Mouse (Mus musculus) brain, adult 2 months (tissue): ENCODE data around the gene Dpp3.
"Not testable (repeated sequence)": the region's sequence is repeated elsewhere in the genome, so short reads cannot be mapped to it uniquely, and the experiment has no call there.

Experiments used
- DNase-seq: peaks from one replicate; pipeline ENCODE4 v3.0.0; 2011; ENCODE audit warnings: low read depth, low spot score

Dpp3 gene

DNA sequence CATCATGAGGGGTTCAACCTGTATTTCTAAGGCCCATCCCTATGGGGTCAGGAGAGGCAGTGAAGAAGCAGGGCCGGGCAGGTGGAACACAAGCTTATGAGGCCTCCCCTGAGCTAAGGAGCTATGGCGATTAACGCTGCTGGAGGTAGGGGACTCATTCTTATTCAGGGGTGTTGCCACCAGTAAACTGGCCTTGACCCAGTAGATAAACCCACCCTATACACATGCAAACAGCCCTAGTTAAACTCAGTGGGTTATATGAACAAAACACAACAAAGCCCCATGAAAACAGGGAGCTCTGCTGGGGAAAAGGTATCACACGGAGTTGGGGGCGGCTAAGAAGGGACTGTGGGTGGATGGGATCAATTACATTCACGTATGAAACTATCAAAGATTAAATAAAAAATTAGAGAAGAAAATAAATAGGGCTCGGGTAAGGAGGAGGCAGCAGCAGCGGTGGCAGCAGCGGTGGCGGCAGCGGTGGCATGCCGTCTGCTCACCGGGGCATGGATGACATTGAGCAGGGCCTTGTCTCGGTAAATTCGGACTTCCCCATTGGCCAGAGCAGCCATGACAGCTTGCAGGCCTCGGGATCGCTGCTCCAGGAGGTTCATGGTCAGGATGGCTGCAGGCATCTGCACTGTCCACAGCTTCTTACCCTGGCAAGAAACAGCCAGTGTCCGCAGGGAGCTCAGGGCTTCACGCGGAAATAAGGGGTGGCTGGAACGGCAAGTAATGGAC is 31.1 kb downstream of the Dpp3 start:
- DNase-seq = no peak

GRCm38 (mm10) chr19:4891798-4892197 is 36.3 kb downstream of the Dpp3 start:
- DNase-seq = no peak

- no peak for DNase-seq
These were observed 38.3 kb downstream of the Dpp3 start for GRCm38 (mm10) chr19:4889791-4890190.

- DNase-seq = no peak
These were observed 44.1 kb downstream of the Dpp3 start for GRCm38 (mm10) chr19:4883961-4884360.

- no peak for DNase-seq
These were observed 48.8 kb downstream of the Dpp3 start for GRCm38 (mm10) chr19:4879324-4879703.

DNA sequence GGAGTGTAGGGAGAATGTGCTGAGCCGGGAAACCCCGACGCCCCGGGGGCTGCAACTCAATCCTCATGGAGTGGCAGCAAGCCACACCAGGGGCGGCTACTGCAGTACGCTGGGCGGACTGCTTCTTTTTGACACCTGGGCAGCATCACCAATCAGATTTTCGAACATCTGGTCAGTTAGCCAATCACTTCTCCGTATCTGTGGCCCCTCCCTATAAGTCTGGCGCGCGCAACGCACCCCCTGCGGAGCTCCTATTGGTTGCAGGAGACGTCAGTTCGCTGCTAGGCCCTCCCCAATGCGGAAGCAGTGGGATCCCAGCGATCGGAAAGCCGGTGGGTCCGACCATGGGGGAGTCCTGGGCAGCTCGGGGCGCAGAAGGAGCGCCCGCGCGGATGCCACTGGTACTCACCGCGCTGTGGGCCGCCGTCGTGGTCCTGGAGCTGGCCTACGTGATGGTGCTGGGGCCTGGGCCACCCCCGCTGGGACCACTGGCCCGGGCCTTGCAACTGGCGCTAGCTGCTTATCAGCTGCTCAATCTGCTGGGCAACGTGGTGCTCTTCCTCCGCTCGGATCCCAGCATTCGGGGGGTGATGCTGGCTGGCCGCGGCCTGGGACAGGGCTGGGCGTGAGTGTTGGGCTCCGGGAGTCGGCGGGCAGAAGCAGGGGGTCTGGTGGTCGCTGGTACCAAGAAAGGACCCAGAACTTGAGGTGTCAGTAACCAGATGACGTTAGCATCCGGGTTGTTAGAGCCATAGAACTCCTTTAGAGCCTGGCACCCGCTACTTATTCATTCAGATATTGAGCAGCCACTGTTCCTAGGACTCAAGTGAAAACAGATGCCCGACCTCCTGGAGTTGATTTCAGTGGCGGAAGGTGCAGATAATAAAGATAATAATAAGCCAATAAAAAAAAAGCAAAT is 49.4 kb downstream of the Dpp3 start, which contains the start of gene Zdhhc24:
Zdhhc24 (plus strand) TSS at position 264 of the 919 bp plus-strand sequence.
- DNase-seq = peak; percentile 99

- no peak for DNase-seq
These were observed 50.3 kb downstream of the Dpp3 start, which contains the start of gene Actn3 for GRCm38 (mm10) chr19:4877785-4878184. Actn3 (minus strand) TSS chr19:4877909.

DNA sequence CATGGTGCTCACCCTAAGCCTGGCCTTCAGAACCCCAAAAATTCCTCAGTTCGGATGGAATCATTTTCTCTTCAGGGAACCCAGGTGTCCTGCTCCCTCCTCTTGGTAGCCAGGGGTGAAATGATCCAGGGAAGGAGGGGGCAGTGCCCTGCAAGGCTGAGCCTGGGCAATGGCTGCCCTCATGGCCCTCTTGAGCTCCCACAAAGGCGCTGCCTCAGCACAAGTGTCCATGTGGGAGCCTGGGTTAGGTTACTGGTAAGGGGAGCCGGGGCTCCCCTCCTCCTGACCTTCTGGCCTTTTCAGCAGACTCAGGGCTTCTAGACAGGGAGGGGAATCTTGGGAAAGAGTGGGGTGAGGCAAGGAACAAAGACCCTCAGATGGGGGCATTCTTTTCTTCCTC is 51.3 kb downstream of the Dpp3 start:
- no peak for DNase-seq

- no peak for DNase-seq
These were observed 51.8 kb downstream of the Dpp3 start for GRCm38 (mm10) chr19:4876241-4876640.

DNA sequence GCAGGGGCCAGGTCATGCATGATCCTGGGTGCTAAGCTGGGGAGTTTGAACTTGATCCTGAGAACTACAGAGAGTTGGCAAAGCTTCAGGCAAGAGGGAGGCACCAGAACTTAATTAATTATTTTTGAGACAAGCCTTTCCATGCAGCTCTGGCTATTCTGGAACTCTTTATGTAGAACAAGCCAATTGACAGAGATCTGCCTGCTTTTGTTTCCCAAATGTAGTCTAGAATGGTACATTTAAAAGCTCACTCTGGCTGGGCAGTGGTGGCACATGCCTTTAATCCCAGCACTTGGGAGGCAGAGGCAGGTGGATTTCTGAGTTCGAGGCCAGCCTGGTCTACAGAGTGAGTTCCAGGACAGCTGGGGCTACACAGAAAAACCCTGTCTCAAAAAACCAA is 53.5 kb downstream of the Dpp3 start:
- DNase-seq = not testable (repeated sequence)

DNA sequence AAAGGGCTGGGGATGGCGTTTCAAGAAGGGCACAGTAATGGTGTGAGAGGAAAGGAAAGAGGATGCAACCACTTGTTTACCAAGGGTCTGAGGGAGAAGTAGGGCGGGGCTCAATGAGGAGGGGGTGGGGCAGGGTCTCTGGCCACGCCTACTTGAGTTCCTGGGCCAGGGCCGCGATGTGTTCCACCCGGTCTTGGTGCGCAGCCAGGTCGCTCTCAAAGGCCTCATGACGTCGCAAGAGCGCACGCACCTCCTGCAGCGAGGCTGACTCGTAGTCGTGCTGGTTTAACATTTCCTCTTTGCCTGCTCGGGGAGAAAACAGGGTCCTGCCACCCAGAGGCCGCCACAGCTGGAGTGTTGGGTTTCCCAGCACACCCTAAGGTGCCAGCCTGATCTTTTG is 62.9 kb downstream of the Dpp3 start:
- DNase-seq = no peak

DNA sequence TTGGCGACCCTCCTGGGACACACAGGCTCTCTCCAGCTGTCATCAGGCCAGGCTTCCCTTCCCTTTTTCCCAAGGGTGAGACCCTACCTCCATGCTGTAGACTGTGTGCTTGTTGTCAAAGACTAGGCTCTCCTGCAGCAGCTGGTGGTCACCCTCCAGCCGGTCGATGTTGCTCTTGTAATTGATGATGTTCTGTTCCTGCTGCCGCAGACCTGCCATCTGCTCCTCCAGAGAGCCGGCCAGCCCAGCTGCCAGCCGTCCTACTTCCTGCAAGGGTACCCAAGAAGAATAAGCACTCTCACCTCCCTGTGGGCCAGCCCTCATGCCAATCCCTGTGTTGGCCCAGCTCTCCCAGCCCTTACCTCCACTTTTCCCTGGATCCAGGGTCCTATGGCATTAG is 65.0 kb downstream of the Dpp3 start:
- no peak for DNase-seq

- peak; percentile 65 for DNase-seq
These were observed 69.0 kb downstream of the Dpp3 start for GRCm38 (mm10) chr19:4859081-4859480.
